Mouse (Mus musculus) C2C12 (cell line): ENCODE data around the gene Shisa5. TPM values are rescaled to one million over a fixed set of nuclear protein-coding genes. Genes with fewer than 3 reads are reported as not detected.

Experiments
- H3K27me3 ChIP-seq: one replicate; pipeline ENCODE4 v1.6.1; 2011; ENCODE audit not compliant: control insufficient read depth, insufficient read depth, insufficient read length
- H3K36me3 ChIP-seq: one replicate; pipeline ENCODE4 v1.6.1; 2011; ENCODE audit not compliant: control insufficient read depth, insufficient read depth
- H3K4me3 ChIP-seq: one replicate; pipeline ENCODE4 v1.5.1; 2011; ENCODE audit warnings: mild to moderate bottlenecking, control low read depth; ENCODE audit not compliant: poor library complexity, insufficient read depth, severe bottlenecking
- H3K79me2 ChIP-seq: one replicate; pipeline ENCODE4 v1.6.1; 2011; ENCODE audit not compliant: control insufficient read depth, insufficient read depth
- H3K79me3 ChIP-seq: one replicate; pipeline ENCODE4 v1.6.1; 2011; ENCODE audit warnings: low read depth, control low read depth
- H3ac ChIP-seq: one replicate; pipeline ENCODE3; 2011; ENCODE audit warnings: low read depth; ENCODE audit not compliant: control insufficient read depth, insufficient read length
- CEBPB ChIP-seq: IDR thresholded peaks from one replicate; pipeline ENCODE4 v1.6.1; 2011; ENCODE audit warnings: low read depth, mild to moderate bottlenecking, control low read depth, moderate library complexity
- CTCF ChIP-seq: IDR thresholded peaks from one replicate; pipeline ENCODE4 v1.5.1; 2011; ENCODE audit not compliant: control insufficient read depth, insufficient read depth, insufficient read length
- FOSL1 ChIP-seq: IDR thresholded peaks from one replicate; pipeline ENCODE4 v1.8.0; 2011; ENCODE audit warnings: mild to moderate bottlenecking, low read length; ENCODE audit not compliant: poor library complexity, insufficient read depth, severe bottlenecking
- MAX ChIP-seq: IDR thresholded peaks from one replicate; pipeline ENCODE4 v1.6.1; 2011; ENCODE audit warnings: mild to moderate bottlenecking, control low read depth
- MYOD1 ChIP-seq: IDR thresholded peaks from one replicate; pipeline ENCODE4 v1.6.1; 2011; ENCODE audit warnings: low read depth; ENCODE audit not compliant: control insufficient read depth, insufficient read length
- MYOG ChIP-seq: IDR thresholded peaks from one replicate; pipeline ENCODE4 v1.6.1; 2011; ENCODE audit not compliant: control insufficient read depth, insufficient read length; ENCODE audit errors: extremely low read depth
- USF1 ChIP-seq: IDR thresholded peaks from one replicate; pipeline ENCODE4 v1.6.1; 2011; ENCODE audit warnings: low read depth, mild to moderate bottlenecking, control low read depth, moderate library complexity
- polyA plus RNA-seq: library from polyadenylated mRNA; unstranded; fragments of >200 nt; fragmentation: generic; extraction: Trizol; gene quantifications from one replicate; pipeline ENCODE4 v1.2.1, GENCODE M21; 2012; ENCODE audit warnings: missing spikeins

Gene Shisa5
- polyA plus RNA-seq, 1 experiment, result 86.4 TPM

GRCm38 (mm10) chr9:109102541-109102940, 64.2 kb downstream of the Shisa5 start:
- TF ChIP-seq FOSL1 (no peak), CEBPB (no peak), MYOG (no peak), CTCF (no peak), MAX (no peak), USF1 (no peak)
- H3K36me3 ChIP-seq, result no peaks in the 10 kb centered on the region
- no peak overlapping the region for H3K4me3 ChIP-seq
- H3K79me2 ChIP-seq, result no peaks in the 10 kb centered on the region
- no peaks in the 10 kb centered on the region for H3K79me3 ChIP-seq
- no peaks in the 10 kb centered on the region for H3K27me3 ChIP-seq
- H3ac ChIP-seq, result no peak overlapping the region

DNA sequence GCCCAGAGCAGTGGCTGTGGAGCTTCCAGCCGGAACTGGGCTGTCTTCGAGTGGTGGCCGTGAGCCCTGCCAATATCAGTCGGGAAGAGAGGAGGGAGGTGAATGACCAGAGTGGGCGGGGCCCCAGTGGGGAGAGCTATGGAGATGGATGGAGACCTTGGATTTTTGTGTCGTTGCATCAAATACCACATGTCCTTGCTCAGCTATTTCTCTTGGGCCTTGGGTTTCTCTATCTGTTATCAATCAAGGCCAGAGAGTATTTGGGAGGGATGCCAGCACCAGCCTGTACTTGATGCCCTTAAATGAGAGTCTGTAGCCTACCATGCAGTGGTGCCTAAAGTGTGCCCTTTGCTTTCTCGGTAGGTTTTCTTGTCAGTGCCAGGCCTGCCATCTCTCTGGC, 64.9 kb downstream of the Shisa5 start:
- H3K27me3 ChIP-seq, result no peaks in the 10 kb centered on the region
- no peak for TF ChIP-seq MAX
- TF ChIP-seq MYOD1, result no peak
- no peak for TF ChIP-seq MYOG
- no peak for TF ChIP-seq USF1
- no peak for TF ChIP-seq CEBPB
- TF ChIP-seq CTCF, result no peak
- no peak for TF ChIP-seq FOSL1
- no peaks in the 10 kb centered on the region for H3K79me3 ChIP-seq
- no peaks in the 10 kb centered on the region for H3K36me3 ChIP-seq
- H3ac ChIP-seq, result no peak overlapping the region
- no peak overlapping the region for H3K4me3 ChIP-seq
- no peaks in the 10 kb centered on the region for H3K79me2 ChIP-seq

GRCm38 (mm10) chr9:109104083-109104482, 65.7 kb downstream of the Shisa5 start:
- Histone ChIP-seq H3K27me3 (no peaks in the 10 kb centered on the region), H3K36me3 (no peaks in the 10 kb centered on the region)

GRCm38 (mm10) chr9:109105011-109105410, 66.6 kb downstream of the Shisa5 start:
- TF ChIP-seq FOSL1 (no peak), MYOG (no peak), USF1 (no peak), CEBPB (no peak), MAX (no peak), CTCF (no peak), MYOD1 (no peak)
- Histone ChIP-seq H3K79me3 (no peaks in the 10 kb centered on the region), H3K36me3 (no peaks in the 10 kb centered on the region), H3K4me3 (no peak overlapping the region), H3K79me2 (no peaks in the 10 kb centered on the region), H3K27me3 (no peaks in the 10 kb centered on the region), H3ac (no peak overlapping the region)

More at GRCm38 (mm10) chr9:109104083-109104482, 65.7 kb downstream of the Shisa5 start:
- Histone ChIP-seq H3K4me3 (no peak overlapping the region), H3K79me3 (no peaks in the 10 kb centered on the region), H3K79me2 (no peaks in the 10 kb centered on the region), H3ac (no peak overlapping the region)
- TF ChIP-seq MAX, result no peak
- no peak for TF ChIP-seq FOSL1
- TF ChIP-seq MYOD1, result no peak
- TF ChIP-seq MYOG, result no peak

DNA sequence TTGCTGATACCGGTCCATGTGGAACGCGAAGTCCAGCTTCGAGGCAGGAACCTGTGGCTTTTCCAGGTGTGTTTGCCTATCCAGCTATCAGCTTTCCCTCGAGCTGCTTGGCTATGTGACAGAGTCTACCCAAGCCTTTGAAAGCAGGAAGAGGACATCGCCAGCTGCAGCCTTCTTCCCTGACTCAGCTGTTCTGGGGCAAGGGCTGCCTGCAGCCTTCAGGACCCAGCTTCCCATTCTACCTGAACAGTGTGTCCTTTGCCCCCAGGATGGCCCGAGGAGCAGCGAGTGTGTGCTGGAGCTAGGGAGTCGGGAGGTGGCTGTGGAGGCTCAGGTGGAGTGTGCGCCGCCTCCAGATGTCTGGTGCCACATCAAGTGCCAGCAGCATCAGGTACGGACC, 67.3 kb downstream of the Shisa5 start:
- H3K36me3 ChIP-seq, result no peaks in the 10 kb centered on the region
- H3K27me3 ChIP-seq, result no peaks in the 10 kb centered on the region

DNA sequence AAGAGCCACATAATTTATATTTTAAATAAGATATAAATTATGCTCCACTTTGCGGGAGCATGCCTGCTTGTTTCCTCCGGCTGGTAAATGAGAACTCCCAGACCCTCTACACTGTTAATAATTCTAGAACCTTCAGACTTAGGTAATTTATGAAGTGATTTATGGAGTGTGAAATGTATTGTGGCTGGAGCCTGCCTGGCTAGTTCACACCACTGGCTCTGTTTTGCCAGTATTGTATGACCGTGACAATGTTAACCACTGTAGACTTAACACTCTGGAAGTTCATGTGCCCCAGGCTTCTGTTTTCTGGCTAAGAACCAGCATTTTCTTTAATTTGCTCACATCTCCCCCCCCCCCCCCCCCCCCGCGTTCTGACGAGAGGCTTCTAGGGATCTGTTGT, 69.0 kb downstream of the Shisa5 start:
- Histone ChIP-seq H3K79me2 (no peaks in the 10 kb centered on the region), H3K36me3 (no peaks in the 10 kb centered on the region), H3ac (no peak overlapping the region), H3K4me3 (no peak overlapping the region), H3K27me3 (no peaks in the 10 kb centered on the region), H3K79me3 (no peaks in the 10 kb centered on the region)
- TF ChIP-seq MYOD1, result no peak
- TF ChIP-seq MAX, result no peak
- TF ChIP-seq FOSL1, result no peak
- TF ChIP-seq CTCF, result no peak
- no peak for TF ChIP-seq MYOG
- TF ChIP-seq CEBPB, result no peak
- no peak for TF ChIP-seq USF1

More for the DNA sequence above, 67.3 kb downstream of the Shisa5 start:
- Histone ChIP-seq H3K79me2 (no peaks in the 10 kb centered on the region), H3ac (no peak overlapping the region), H3K79me3 (no peaks in the 10 kb centered on the region), H3K4me3 (no peak overlapping the region)
- TF ChIP-seq FOSL1 (no peak), MAX (no peak), CEBPB (no peak), CTCF (no peak), USF1 (no peak), MYOG (no peak), MYOD1 (no peak)

Other genes with a start within 250 kb of the Shisa5 start
- 7.5 TPM for gene Nckipsd, start 230.2 kb upstream of the Shisa5 start, polyA plus RNA-seq
- gene Celsr3, start 212.2 kb upstream of the Shisa5 start, polyA plus RNA-seq, result 0.05 TPM
- gene Slc26a6, start 185.3 kb upstream of the Shisa5 start, polyA plus RNA-seq, result 4.3 TPM
- gene Tmem89, start 123.9 kb upstream of the Shisa5 start, polyA plus RNA-seq, result not detected
- 382 TPM for gene Uqcrc1, start 101.9 kb upstream of the Shisa5 start, polyA plus RNA-seq
- 10.1 TPM for gene Col7a1, start 85.0 kb upstream of the Shisa5 start, polyA plus RNA-seq
- 0.56 TPM for gene Ucn2, start 52.6 kb upstream of the Shisa5 start, polyA plus RNA-seq
- 6.7 TPM for gene Pfkfb4, start 46.8 kb upstream of the Shisa5 start, polyA plus RNA-seq
- gene Trex1, start 21.2 kb downstream of the Shisa5 start, polyA plus RNA-seq, result 12.7 TPM
- 11.4 TPM for gene Atrip, start 35.6 kb downstream of the Shisa5 start, polyA plus RNA-seq
- gene Ccdc51, start 43.9 kb downstream of the Shisa5 start, polyA plus RNA-seq, result 12.4 TPM
- 294 TPM for gene Tma7, start 44.0 kb downstream of the Shisa5 start, polyA plus RNA-seq
- gene Plxnb1, start 56.8 kb downstream of the Shisa5 start, polyA plus RNA-seq, result 9.1 TPM
- not detected for gene Fbxw21, start 123.5 kb downstream of the Shisa5 start, polyA plus RNA-seq
- not detected for gene Fbxw13, start 157.4 kb downstream of the Shisa5 start, polyA plus RNA-seq
- not detected for gene Fbxw20, start 196.2 kb downstream of the Shisa5 start, polyA plus RNA-seq
- gene Fbxw14, start 249.1 kb downstream of the Shisa5 start, polyA plus RNA-seq, result not detected